Mouse (Mus musculus) cerebellum, adult 2 months (tissue): ENCODE data around the gene Cyb5b. TPM values are rescaled to one million over a fixed set of nuclear protein-coding genes. Genes with fewer than 3 reads are reported as not detected.

Experiments
- DNase-seq, 2 experiments: peaks; one replicate each; pipeline ENCODE4 v3.0.0; 2021
- H3K27ac ChIP-seq: fragments of 200-500 bp; 2 replicates; pipeline ENCODE4 v1.5.1; 2012; ENCODE audit warnings: low read length, control low read depth, inconsistent platforms; ENCODE audit not compliant: insufficient read depth
- H3K27me3 ChIP-seq: fragments of 200-500 bp; 2 replicates; pipeline ENCODE4 v1.6.1; 2012; ENCODE audit warnings: inconsistent platforms, mild to moderate bottlenecking, low read length, moderate library complexity; ENCODE audit not compliant: control insufficient read depth, insufficient read depth
- H3K4me1 ChIP-seq: fragments of 200-500 bp; 2 replicates; pipeline ENCODE4 v1.6.1; 2011; ENCODE audit warnings: low read length; ENCODE audit not compliant: control insufficient read depth, insufficient read depth
- H3K4me3 ChIP-seq: fragments of 200-500 bp; replicated peaks from 2 replicates; pipeline ENCODE3; 2011; ENCODE audit warnings: mild to moderate bottlenecking, low read depth, low read length, control low read depth; ENCODE audit not compliant: insufficient read depth
- CTCF ChIP-seq: fragments of 200-500 bp; IDR thresholded peaks from 2 replicates; pipeline ENCODE4 v1.5.1; 2011; ENCODE audit warnings: low read depth, mild to moderate bottlenecking, control low read depth, low read length, moderate library complexity, borderline replicate concordance; ENCODE audit not compliant: insufficient read depth
- POLR2A ChIP-seq: fragments of 200-500 bp; IDR thresholded peaks from 2 replicates; pipeline ENCODE4 v1.6.1; 2011; ENCODE audit warnings: low read length, control low read depth, borderline replicate concordance; ENCODE audit not compliant: insufficient read depth
- WGBS: fragments of 180-500 bp; shearing (Covaris S2); methylation state at CpG from one replicate; pipeline ENCODE4 v1.1.7; 2018; 5-methylcytosine and 5-hydroxymethylcytosine counted together
- polyA plus RNA-seq: library from polyadenylated mRNA; depleted of rRNA; stranded (reverse); fragments of >200 nt; gene quantifications from 2 replicates; pipeline ENCODE4 v1.2.3, GENCODE M21; 2012

Cyb5b gene
- polyA plus RNA-seq, 1 experiment: 90.3 TPM

DNA sequence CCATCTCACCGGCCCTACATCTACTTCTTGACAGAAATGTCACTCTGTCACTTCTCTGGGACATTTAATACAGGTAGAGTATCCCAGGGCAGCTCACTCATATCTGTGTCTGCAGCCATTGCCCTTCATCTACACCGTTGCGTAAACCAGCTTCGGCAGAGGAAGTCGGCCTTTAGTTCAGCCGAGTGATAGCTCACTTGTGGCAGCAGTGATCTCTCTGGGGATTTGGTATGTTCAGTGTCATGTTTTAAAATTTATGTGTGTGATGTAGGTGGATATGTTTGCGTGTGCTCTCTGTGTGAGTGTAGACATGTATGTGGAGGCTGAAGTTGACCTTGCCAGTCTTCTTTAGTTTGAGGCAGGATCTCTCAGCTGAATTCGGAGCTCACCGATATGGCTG is 15.3 kb downstream of the Cyb5b start:
- no peaks in the 10 kb centered on the region for H3K27me3 ChIP-seq
- no peak overlapping the region for H3K27ac ChIP-seq
- H3K4me3 ChIP-seq: no peak overlapping the region
- 91% methylated on average over 9 of the region's 9 CpGs for WGBS
- TF ChIP-seq CTCF (no peak), POLR2A (no peak)
- 0 out of 2 replicates have a peak, but pooled peaks cover 3% of the 10 kb centered on the region for H3K4me1 ChIP-seq
- no peak for DNase-seq

DNA sequence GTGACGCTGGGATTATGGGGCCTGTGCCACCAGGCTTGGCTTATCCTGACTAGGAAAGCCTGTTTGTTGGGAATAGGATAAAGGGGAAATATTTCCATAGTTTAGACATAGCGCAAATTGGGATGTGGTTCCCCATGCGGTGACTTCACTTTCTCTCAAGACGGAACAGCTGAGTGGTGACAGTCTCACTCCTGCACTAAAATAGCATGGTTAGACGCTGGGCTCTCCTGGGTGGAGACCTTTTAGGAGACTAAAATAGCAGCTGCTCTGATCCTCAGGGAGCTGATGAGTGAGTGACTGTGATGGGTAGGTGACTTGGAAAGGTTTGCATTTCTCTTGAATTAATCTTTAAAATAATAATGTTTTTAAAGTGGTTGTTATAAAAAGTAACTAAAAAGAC is 17.4 kb downstream of the Cyb5b start:
- 38% methylated on average over 5 of the region's 5 CpGs for WGBS
- H3K27me3 ChIP-seq: no peaks in the 10 kb centered on the region
- 0 out of 2 replicates have a peak, but pooled peaks cover 3% of the 10 kb centered on the region for H3K4me1 ChIP-seq
- TF ChIP-seq POLR2A (no peak), CTCF (no peak)
- DNase-seq: no peak
- H3K27ac ChIP-seq: no peak overlapping the region
- no peak overlapping the region for H3K4me3 ChIP-seq

DNA sequence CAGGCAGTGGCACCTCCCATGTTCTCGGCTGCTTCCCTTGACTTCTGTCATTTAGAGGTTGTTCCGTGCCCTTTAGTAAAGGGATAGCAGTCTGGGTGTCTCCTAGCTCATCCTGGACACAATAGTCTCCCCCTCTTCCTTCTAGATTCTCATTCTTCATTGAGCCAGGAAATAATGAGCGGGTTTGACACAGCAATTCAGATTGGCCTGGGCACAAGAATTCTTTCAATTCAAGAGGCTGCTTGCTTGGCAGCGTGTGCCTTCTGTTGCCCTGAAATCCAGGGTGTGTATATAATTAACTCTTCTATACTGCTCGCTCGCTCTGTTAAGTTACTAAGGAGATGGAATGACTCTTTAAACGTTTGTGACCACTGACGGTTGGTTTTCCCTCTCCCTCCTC is 21.7 kb downstream of the Cyb5b start:
- H3K4me1 ChIP-seq: 0 out of 2 replicates have a peak, but pooled peaks cover 3% of the 10 kb centered on the region
- no peak overlapping the region for H3K27ac ChIP-seq
- no peaks in the 10 kb centered on the region for H3K27me3 ChIP-seq
- WGBS: 39% methylated on average over 8 of the region's 8 CpGs
- DNase-seq: no peak
- H3K4me3 ChIP-seq: no peak overlapping the region
- TF ChIP-seq POLR2A (no peak), CTCF (no peak)

DNA sequence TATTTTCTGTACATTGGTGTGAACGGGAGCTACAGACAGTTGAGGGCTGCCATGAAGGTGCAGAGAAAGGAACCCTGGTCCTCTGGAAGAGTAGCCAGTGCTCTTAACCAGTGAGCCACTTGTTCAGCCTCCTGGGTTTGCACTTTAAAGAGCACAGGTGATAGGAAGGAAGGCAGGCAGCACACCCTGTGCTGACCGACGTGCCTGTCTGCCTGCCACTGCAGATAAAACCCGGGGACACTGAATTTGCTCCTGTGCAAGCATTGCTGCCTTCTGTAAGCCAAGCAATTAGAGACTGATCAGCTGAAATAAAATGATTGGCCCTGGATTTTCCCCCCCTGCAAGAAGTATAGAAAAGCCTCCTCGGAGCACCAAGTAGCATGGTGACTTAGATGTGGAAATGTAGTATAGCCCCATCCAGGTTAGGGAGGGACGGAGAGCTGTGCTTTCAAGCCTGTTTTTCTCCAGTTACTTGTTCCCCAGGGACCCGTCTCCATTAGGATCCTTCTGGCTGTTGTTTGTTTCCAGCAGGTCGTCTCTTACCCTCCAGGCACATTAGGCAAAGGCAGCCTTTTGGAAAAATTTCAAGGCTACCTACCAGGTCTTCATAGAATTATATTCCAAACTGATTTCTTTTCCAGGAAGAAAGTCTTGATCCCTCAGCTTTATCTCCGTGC is 22.7 kb downstream of the Cyb5b start:
- WGBS: 49% methylated on average over 9 of the region's 9 CpGs
- TF ChIP-seq CTCF (no peak), POLR2A (no peak)
- Histone ChIP-seq H3K27me3 (no peaks in the 10 kb centered on the region), H3K4me3 (no peak overlapping the region), H3K27ac (no peak overlapping the region), H3K4me1 (no peaks in the 10 kb centered on the region)
- no peak for DNase-seq

DNA sequence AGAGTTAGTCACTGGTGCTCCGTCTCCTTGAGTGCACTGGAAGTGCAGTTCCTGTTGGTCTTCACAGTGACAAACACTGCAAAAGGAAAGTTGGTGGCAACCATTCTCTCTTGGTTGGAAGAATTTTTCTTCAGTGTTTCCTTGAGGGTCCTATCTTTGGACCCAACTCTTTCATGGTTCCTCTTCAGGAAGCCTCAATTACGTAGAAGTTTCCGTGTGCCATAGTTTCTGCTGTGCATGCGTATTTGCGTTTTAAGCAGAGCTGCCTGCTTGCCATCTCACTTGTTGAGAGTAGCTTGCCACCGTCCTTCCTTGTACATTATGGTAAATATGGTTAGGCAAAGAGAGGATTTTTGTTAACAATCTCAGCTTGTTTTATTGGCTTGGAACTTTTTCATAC is 30.7 kb downstream of the Cyb5b start:
- 93% methylated on average over 6 of the region's 6 CpGs for WGBS
- no peaks in the 10 kb centered on the region for H3K4me1 ChIP-seq
- DNase-seq: no peak
- H3K27me3 ChIP-seq: no peaks in the 10 kb centered on the region
- TF ChIP-seq POLR2A (no peak), CTCF (no peak)
- H3K27ac ChIP-seq: no peak overlapping the region
- no peak overlapping the region for H3K4me3 ChIP-seq

DNA sequence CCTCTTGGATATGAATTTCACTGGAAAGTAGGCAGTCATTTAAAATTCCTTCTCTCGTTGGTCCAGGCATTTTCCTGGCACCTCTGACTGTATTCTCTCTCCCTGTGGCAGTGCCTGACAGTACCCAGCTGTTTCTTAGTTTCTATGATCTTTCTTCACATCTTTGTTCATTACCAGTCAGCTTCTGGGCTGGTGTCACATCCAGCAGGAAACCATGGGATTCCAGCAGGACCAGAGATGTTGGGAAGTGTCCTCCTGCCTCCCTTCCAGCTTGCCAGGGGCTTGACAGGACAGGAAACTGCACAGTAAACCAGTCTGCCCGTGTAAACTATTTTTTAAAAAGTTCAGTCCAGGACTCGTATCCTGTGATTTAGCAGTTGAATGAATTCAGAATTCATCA is 34.6 kb downstream of the Cyb5b start:
- Histone ChIP-seq H3K4me3 (no peak overlapping the region), H3K27ac (no peak overlapping the region), H3K27me3 (no peaks in the 10 kb centered on the region), H3K4me1 (no peaks in the 10 kb centered on the region)
- WGBS: 67% methylated on average over 3 of the region's 3 CpGs
- DNase-seq: no peak
- TF ChIP-seq POLR2A: no peak
- TF ChIP-seq CTCF: no peak

DNA sequence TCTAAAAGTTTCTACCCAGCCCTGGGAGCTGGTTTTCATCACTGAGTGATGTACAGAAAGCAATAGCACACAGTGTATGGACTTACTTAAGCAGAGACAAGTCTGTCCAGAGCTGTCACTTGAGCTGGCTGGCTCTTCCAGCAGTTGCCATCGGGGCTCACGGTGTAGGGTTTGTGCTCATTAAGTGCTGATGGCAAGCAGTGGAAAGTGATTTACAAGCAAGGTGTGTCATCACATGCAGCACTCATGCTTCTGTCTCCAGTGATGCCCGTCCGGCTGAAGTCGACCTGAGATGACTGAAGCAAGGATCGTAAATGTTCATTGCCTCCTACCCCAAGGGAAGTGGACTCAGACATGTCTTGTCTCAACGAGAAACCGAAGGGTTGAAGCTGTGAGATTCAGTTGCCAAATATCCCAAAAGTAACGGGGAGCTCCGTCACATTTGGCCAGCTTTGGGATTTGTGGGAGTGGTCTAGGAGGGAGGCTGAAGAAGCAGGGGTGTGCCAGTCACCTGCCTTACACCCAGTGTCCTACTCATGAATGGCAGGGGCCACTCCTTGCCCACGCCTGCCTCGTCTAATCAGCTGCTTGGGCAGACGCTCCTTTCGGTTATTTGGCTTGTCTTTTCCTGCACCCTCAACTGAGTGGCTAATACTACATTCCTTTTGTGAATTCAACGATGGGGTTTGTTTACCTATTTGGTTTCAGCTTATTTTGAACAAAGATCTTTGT is 36.4 kb downstream of the Cyb5b start:
- TF ChIP-seq POLR2A (no peak), CTCF (no peak)
- no peak overlapping the region for H3K27ac ChIP-seq

DNA sequence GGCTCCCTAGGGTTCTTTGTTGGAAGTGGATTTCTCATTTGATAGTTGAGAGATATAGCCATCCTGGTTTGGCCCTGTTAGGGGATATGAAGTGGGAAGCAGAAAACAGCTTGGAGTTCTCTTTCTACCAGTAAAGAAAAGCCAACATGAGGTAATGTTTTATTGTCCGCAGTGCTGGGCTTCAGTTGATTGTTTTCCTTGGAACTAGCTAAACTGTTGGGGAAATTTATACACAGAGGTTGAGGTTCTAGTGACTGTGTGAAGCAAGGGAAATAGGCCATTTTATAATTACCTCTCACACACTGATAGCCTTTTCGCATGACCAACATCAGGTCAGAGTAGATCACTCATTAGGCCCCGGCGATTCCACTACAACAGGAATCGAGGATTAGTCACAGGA is 37.2 kb downstream of the Cyb5b start:
- no peak for TF ChIP-seq POLR2A
- no peak for TF ChIP-seq CTCF
- no peak overlapping the region; the same call in 1 of the 2 replicates for H3K27ac ChIP-seq
- H3K27me3 ChIP-seq: no peaks in the 10 kb centered on the region
- 73% methylated on average over 5 of the region's 5 CpGs for WGBS
- H3K4me1 ChIP-seq: no peaks in the 10 kb centered on the region
- no peak overlapping the region for H3K4me3 ChIP-seq
- no peak for DNase-seq

More for the DNA sequence above, 36.4 kb downstream of the Cyb5b start:
- H3K4me1 ChIP-seq: no peaks in the 10 kb centered on the region
- no peak overlapping the region for H3K4me3 ChIP-seq
- WGBS: 71% methylated on average over 15 of the region's 15 CpGs
- no peaks in the 10 kb centered on the region for H3K27me3 ChIP-seq
- no peak for DNase-seq
